Mouse (Mus musculus) heart, postnatal 0 days (tissue): Measurements from ENCODE around the gene Rxra. TPM values are rescaled to one million over a fixed set of nuclear protein-coding genes. Genes with fewer than 3 reads are reported as not detected.
A peak's percentile ranks its signal among the peaks of the same experiment; 100 is the strongest.

Experiments used
- ATAC-seq: fragments of 200-750 bp; cut with Nextera tagmentation; 2 replicates; pipeline ENCODE4 v1.8.0; 2017; ENCODE audit warnings: low read depth, moderate number of reproducible peaks, moderate library complexity; ENCODE audit not compliant: insufficient read depth
- DNase-seq: peaks from one replicate; pipeline ENCODE4 v3.0.0-alpha.2; 2016; ENCODE audit warnings: low spot score
- H3K27ac ChIP-seq: fragments of 300-500 bp; sonication (generic); 2 replicates; pipeline ENCODE4 v1.5.1; 2014; ENCODE audit warnings: low read depth, mild to moderate bottlenecking
- H3K27me3 ChIP-seq: fragments of 300-500 bp; sonication (generic); 2 replicates; pipeline ENCODE4 v1.6.1; 2014; ENCODE audit warnings: low read length, mixed read lengths; ENCODE audit not compliant: control insufficient read depth, insufficient read depth
- H3K36me3 ChIP-seq: fragments of 300-500 bp; sonication (generic); replicated peaks from 2 replicates; pipeline ENCODE4 v1.6.1; 2014; ENCODE audit warnings: low read length, mixed read lengths; ENCODE audit not compliant: control insufficient read depth, insufficient read depth
- H3K4me1 ChIP-seq: fragments of 300-500 bp; sonication (generic); 2 replicates; pipeline ENCODE4 v1.6.1; 2014; ENCODE audit warnings: antibody characterized with exemption; ENCODE audit not compliant: control insufficient read depth, insufficient read depth
- H3K4me2 ChIP-seq: fragments of 300-500 bp; sonication (generic); 2 replicates; pipeline ENCODE4 v1.6.1; 2014; ENCODE audit warnings: low read depth, mild to moderate bottlenecking, low read length, moderate library complexity
- H3K4me3 ChIP-seq: fragments of 300-500 bp; sonication (generic); 2 replicates; pipeline ENCODE4 v1.5.1; 2014; ENCODE audit warnings: low read depth, low read length
- H3K9ac ChIP-seq: fragments of 300-500 bp; sonication (generic); replicated peaks from 2 replicates; pipeline ENCODE4 v1.6.1; 2014; ENCODE audit warnings: low read depth, low read length, mixed read lengths
- H3K9me3 ChIP-seq: fragments of 300-500 bp; sonication (generic); replicated peaks from 2 replicates; pipeline ENCODE4 v1.6.1; 2016; ENCODE audit warnings: low read length; ENCODE audit not compliant: control insufficient read depth
- CTCF ChIP-seq: IDR thresholded peaks from 2 replicates; pipeline ENCODE4 v1.5.1; 2016; ENCODE audit warnings: antibody characterized with exemption, control low read depth, low read depth
- EP300 ChIP-seq: IDR thresholded peaks from 2 replicates; pipeline ENCODE4 v1.6.1; 2016; ENCODE audit warnings: antibody characterized with exemption, low read depth
- WGBS: fragments of 180-500 bp; shearing (Covaris S2); extraction: QIAGEN DNeasy Blood & Tissue Kit; methylation state at CpG from one replicate; pipeline ENCODE4 v1.1.7; 2014; 5-methylcytosine and 5-hydroxymethylcytosine counted together
- polyA plus RNA-seq: library from polyadenylated mRNA; unstranded; fragments of >200 nt; fragmentation: Nextera tagmentation; extraction: Ambion mirVana; gene quantifications from 2 replicates; pipeline ENCODE4 v1.2.1, GENCODE M21; 2015
- total RNA-seq: library from RNA; depleted of rRNA; stranded (reverse); fragments of >200 nt; gene quantifications from 2 replicates; pipeline ENCODE4 v1.2.3, GENCODE M21; 2014; ENCODE audit warnings: low replicate concordance

Rxra gene
- total and polyA plus RNA-seq, 2 experiments from 2014 or later = 5.5 to 56.9 TPM

GRCm38 (mm10) chr2:27685917-27686316 is 9.7 kb downstream of the Rxra start:
- Histone ChIP-seq H3K27me3 (no peaks in the 10 kb centered on the region), H3K27ac (no peak overlapping the region), H3K4me2 (no peak overlapping the region), H3K36me3 (no peaks in the 10 kb centered on the region), H3K4me1 (peaks cover 70% of the 10 kb centered on the region), H3K4me3 (no peak overlapping the region), H3K9ac (no peak overlapping the region), H3K9me3 (no peaks in the 10 kb centered on the region)
- no peak for TF ChIP-seq CTCF
- no peak for TF ChIP-seq EP300
- 90% methylated on average over 4 of the region's 4 CpGs for WGBS
- ATAC-seq = no peak
- no peak for DNase-seq

GRCm38 (mm10) chr2:27686335-27686734 is 10.1 kb downstream of the Rxra start:
- ATAC-seq = no peak
- Histone ChIP-seq H3K9me3 (no peaks in the 10 kb centered on the region), H3K36me3 (no peaks in the 10 kb centered on the region), H3K4me2 (no peak overlapping the region), H3K4me3 (no peak overlapping the region), H3K4me1 (peaks cover 70% of the 10 kb centered on the region), H3K27ac (no peak overlapping the region), H3K27me3 (no peaks in the 10 kb centered on the region), H3K9ac (no peak overlapping the region)
- no peak for TF ChIP-seq CTCF
- DNase-seq = no peak
- 91% methylated on average over 2 of the region's 2 CpGs for WGBS

- Histone ChIP-seq H3K9ac (no peak overlapping the region), H3K9me3 (no peaks in the 10 kb centered on the region), H3K36me3 (no peaks in the 10 kb centered on the region), H3K4me3 (no peak overlapping the region), H3K4me1 (peaks cover 70% of the 10 kb centered on the region), H3K27ac (no peak overlapping the region), H3K27me3 (no peaks in the 10 kb centered on the region), H3K4me2 (no peak overlapping the region)
- ATAC-seq (no peak), DNase-seq (peak; percentile 5)
- TF ChIP-seq CTCF (no peak), EP300 (no peak)
- 48% methylated on average over 1 of the region's 1 CpGs for WGBS
Measured at GRCm38 (mm10) chr2:27687041-27687440, 10.8 kb downstream of the Rxra start.

- no peak overlapping the region for H3K4me2 ChIP-seq
- TF ChIP-seq CTCF = no peak
- TF ChIP-seq EP300 = no peak
- 62% methylated on average over 5 of the region's 5 CpGs for WGBS
- H3K4me1 ChIP-seq = peaks cover 70% of the 10 kb centered on the region
- no peaks in the 10 kb centered on the region for H3K9me3 ChIP-seq
- no peak overlapping the region for H3K4me3 ChIP-seq
- DNase-seq (no peak), ATAC-seq (no peak)
- H3K9ac ChIP-seq = no peak overlapping the region
- H3K36me3 ChIP-seq = no peaks in the 10 kb centered on the region
- no peaks in the 10 kb centered on the region for H3K27me3 ChIP-seq
- no peak overlapping the region for H3K27ac ChIP-seq
Measured at GRCm38 (mm10) chr2:27687973-27688372, 11.7 kb downstream of the Rxra start.

GRCm38 (mm10) chr2:27690714-27691113 is 14.5 kb downstream of the Rxra start:
- Histone ChIP-seq H3K27ac (peak overlapping the region; percentile 75), H3K9ac (no peak overlapping the region)
- peak; percentile 28; the same call in 1 of the 2 replicates for ATAC-seq

GRCm38 (mm10) chr2:27691139-27691720 is 15.0 kb downstream of the Rxra start:
- Histone ChIP-seq H3K4me3 (no peak overlapping the region), H3K4me2 (0 out of 2 replicates have a peak overlapping the region, but pooled peaks have one; percentile 3), H3K27me3 (no peaks in the 10 kb centered on the region), H3K9me3 (no peaks in the 10 kb centered on the region), H3K9ac (no peak overlapping the region), H3K27ac (peak overlapping the region; percentile 75), H3K36me3 (no peaks in the 10 kb centered on the region), H3K4me1 (peaks cover 79% of the 10 kb centered on the region)
- ATAC-seq = no peak
- WGBS = 70% methylated on average over 14 of the region's 14 CpGs
- no peak for DNase-seq
- TF ChIP-seq EP300 (no peak), CTCF (no peak)

More at GRCm38 (mm10) chr2:27690714-27691113, 14.5 kb downstream of the Rxra start:
- no peaks in the 10 kb centered on the region for H3K27me3 ChIP-seq
- DNase-seq = peak; percentile 67
- H3K4me3 ChIP-seq = no peak overlapping the region
- TF ChIP-seq EP300 (no peak), CTCF (no peak)
- 0 out of 2 replicates have a peak overlapping the region, but pooled peaks have one; percentile 3 for H3K4me2 ChIP-seq
- no peaks in the 10 kb centered on the region for H3K9me3 ChIP-seq
- H3K4me1 ChIP-seq = peaks cover 83% of the 10 kb centered on the region
- 63% methylated on average over 5 of the region's 5 CpGs for WGBS
- no peaks in the 10 kb centered on the region for H3K36me3 ChIP-seq
